Mouse (Mus musculus): Measurements from ENCODE around the gene Sncg.

DNA sequence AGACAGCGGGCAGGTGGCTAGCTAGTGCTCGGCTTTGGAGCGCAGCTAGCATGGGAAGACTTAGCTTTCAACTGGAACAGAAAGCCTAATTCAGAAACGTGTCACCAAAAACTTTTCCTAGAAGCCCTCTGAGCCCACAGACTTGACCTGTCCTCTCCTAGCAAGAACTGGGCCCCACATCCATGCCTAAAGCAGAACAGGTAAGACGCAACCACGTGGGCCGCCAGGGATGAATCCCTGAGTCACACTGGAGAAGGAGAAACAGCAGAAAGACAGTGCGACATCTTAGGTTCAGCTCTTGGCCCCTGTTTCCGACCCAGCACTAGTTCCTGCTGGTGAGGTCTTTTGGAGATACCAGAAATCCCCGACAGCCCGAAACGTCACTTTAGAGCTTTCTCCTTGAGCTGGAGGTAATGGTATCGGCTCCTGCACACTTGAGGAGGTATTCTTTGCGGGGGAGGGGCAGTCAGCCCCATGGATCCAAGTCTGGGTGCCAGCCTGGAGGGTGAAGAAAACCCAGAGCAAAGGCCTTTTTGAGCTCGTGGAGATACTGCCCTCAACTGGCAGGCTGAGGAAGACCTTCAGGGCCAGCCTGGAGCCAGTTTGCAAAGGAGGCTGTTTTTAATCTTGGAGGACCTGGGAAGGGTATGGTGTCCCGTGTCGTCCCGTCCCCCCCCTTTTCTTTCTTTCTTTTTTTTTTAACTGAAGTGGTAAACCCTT, 11.7 kb downstream of the Sncg start:
- TF ChIP-seq CTCF (IDR thresholded peaks at IDR 0.05; ENCODE audit: low read depth, low read length) = no peak
- TF ChIP-seq GATA2 (IDR thresholded peaks at IDR 0.05; ENCODE audit: borderline replicate concordance, low read depth, low read length) = no peak
- no peak for TF ChIP-seq POLR2AphosphoS5 (IDR thresholded peaks at IDR 0.05; ENCODE audit: insufficient replicate concordance, low read depth, low read length)
- no peak for TF ChIP-seq TAL1 (conservative IDR thresholded peaks at IDR 0.05; ENCODE audit: low read depth, low read length)

All from G1E (cell line).